Mouse (Mus musculus) embryonic facial prominence, embryonic 15.5 days (tissue): ENCODE results near the gene Tbr1. TPM values are rescaled to one million over a fixed set of nuclear protein-coding genes. Genes with fewer than 3 reads are reported as not detected.

Experiments used
- ATAC-seq: fragments of 200-750 bp; cut with Nextera tagmentation; 2 replicates; pipeline ENCODE4 v1.8.0; 2017; ENCODE audit warnings: low read depth, moderate TSS enrichment; ENCODE audit not compliant: insufficient number of reproducible peaks, low FRiP score, low TSS enrichment
- H3K27ac ChIP-seq: fragments of 300-500 bp; sonication (generic); replicated peaks from 2 replicates; pipeline ENCODE4 v1.5.1; 2015; ENCODE audit warnings: mild to moderate bottlenecking, inconsistent platforms
- H3K27me3 ChIP-seq: fragments of 300-500 bp; sonication (generic); 2 replicates; pipeline ENCODE4 v1.6.1; 2015; ENCODE audit warnings: inconsistent platforms
- H3K36me3 ChIP-seq: fragments of 300-500 bp; sonication (generic); 2 replicates; pipeline ENCODE4 v1.6.1; 2015; ENCODE audit warnings: mild to moderate bottlenecking, inconsistent platforms
- H3K4me1 ChIP-seq: fragments of 300-500 bp; sonication (generic); 2 replicates; pipeline ENCODE4 v1.6.1; 2015; ENCODE audit warnings: inconsistent platforms
- H3K4me2 ChIP-seq: fragments of 300-500 bp; sonication (generic); replicated peaks from 2 replicates; pipeline ENCODE4 v1.6.1; 2015; ENCODE audit warnings: mild to moderate bottlenecking, inconsistent platforms
- H3K4me3 ChIP-seq: fragments of 300-500 bp; sonication (generic); replicated peaks from 2 replicates; pipeline ENCODE4 v1.5.1; 2015; ENCODE audit warnings: mild to moderate bottlenecking, inconsistent platforms
- H3K9ac ChIP-seq: fragments of 300-500 bp; sonication (generic); 2 replicates; pipeline ENCODE4 v1.6.1; 2015; ENCODE audit warnings: inconsistent platforms
- H3K9me3 ChIP-seq: fragments of 300-500 bp; sonication (generic); replicated peaks from 2 replicates; pipeline ENCODE4 v1.6.1; 2016; ENCODE audit warnings: inconsistent platforms
- WGBS: fragments of 180-500 bp; shearing (Covaris S2); methylation state at CpG from one replicate; pipeline ENCODE4 v1.1.7; 2015; 5-methylcytosine and 5-hydroxymethylcytosine counted together
- polyA plus RNA-seq: library from polyadenylated mRNA; unstranded; fragments of >200 nt; fragmentation: Nextera tagmentation; extraction: Ambion mirVana; gene quantifications from 2 replicates; pipeline ENCODE4 v1.2.1, GENCODE M21; 2015

Tbr1 gene
- polyA plus RNA-seq: 0.17 and 0.52 TPM in 2 replicates

DNA sequence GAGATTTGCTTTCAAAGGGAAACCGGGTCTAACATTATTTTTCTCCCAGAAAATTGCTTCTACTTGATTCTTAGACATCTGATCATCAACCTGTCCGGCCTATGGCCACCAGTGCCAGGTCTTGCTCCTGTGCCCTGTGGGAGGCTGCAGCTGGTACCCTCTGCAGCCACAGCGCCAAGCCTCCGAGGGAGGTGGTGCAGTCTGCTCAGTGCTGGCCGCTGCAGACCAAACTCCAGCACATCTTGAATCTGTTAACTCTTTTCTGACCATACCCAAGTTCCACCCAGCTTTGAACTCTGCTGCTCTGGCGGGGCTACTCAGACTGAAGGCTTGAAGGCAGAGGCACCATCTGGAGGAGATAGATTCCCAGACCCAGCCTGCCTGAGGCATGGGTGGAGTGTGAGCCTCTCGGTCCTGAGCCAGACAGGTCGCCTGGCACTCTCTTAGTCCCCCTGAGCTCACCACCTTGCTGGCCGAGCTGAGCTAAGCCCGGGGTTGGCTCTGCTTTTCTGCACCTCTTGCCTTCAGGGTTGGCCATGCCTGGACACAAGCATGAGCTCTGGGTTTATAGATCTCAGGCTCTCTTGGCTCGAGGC is at the start of gene Tbr1:
Gene Tbr1 (plus strand): TSS at position 275 of the 596 bp plus-strand sequence.
- H3K4me2 ChIP-seq: peak within 1 kb of the TSS; percentile 10; the same call in 1 of the 2 replicates
- H3K36me3 ChIP-seq: no peaks in the 10 kb centered on the region
- 6% methylated on average over 11 of the region's 11 CpGs for WGBS
- no peaks in the 10 kb centered on the region for H3K9me3 ChIP-seq
- peaks cover 35% of the 10 kb centered on the region for H3K4me1 ChIP-seq
- H3K27me3 ChIP-seq: peaks cover 54% of the 10 kb centered on the region
- no peak within 1 kb of the TSS for H3K9ac ChIP-seq
- 0 out of 2 replicates have a peak, but pooled peaks have one; percentile 59 for ATAC-seq
- H3K4me3 ChIP-seq: no peak within 1 kb of the TSS
- no peak within 1 kb of the TSS for H3K27ac ChIP-seq

DNA sequence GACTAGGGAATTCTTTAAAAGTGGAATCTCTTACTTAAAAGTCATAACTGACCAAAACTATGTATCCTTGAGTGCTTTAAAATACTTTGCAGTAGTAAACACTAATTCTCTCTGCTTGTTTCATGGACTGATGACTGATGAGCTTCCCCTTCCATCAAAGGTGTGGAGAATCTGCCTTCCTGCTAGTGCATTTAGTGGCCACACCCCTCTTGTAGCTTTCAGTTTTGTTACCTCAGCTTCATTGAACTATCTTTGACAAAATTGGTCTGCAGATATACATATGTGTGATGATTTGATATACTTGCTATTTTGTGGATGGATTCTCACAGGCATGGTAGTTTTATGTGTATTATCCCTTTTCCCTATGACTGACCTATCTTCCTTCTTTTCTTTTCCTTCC is 47.7 kb upstream of the Tbr1 start:
- no peak overlapping the region for H3K4me3 ChIP-seq
- H3K9me3 ChIP-seq: no peaks in the 10 kb centered on the region
- H3K9ac ChIP-seq: no peak overlapping the region
- H3K27ac ChIP-seq: no peak overlapping the region
- H3K36me3 ChIP-seq: no peaks in the 10 kb centered on the region
- ATAC-seq: no peak
- H3K4me2 ChIP-seq: no peak overlapping the region
- H3K27me3 ChIP-seq: no peaks in the 10 kb centered on the region
- no peaks in the 10 kb centered on the region for H3K4me1 ChIP-seq

DNA sequence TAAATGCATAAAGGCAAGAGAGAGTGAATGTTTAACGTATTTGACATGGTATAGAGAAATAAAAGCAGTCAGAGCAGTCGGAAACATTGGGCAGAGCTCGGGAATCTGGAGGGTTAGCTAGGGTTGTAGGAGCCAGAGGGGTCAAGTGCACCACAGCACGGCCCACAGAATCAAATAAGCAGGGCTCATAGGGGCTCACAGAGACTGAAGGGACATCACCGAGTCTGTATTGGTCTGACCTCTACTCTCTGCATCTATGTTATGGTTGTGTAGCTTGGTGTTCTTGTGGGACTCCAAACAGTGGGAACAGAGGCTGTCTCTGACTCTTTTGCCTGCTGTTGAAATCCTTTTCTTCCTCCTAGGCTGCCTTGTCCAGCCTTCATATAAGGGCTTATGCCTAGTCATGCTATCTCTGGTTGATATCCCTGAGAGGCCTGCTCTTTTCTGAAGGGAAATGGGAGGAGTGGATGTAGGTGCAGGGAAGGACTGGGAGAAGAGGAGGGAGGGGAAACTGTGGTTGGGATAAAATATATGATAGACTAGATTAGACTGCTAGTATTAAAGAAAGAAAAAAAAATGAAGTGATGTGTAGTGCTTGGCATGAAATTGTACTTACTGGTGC is 43.4 kb upstream of the Tbr1 start:
- ATAC-seq: no peak
- H3K9ac ChIP-seq: no peak overlapping the region
- 85% methylated on average over 5 of the region's 5 CpGs for WGBS

DNA sequence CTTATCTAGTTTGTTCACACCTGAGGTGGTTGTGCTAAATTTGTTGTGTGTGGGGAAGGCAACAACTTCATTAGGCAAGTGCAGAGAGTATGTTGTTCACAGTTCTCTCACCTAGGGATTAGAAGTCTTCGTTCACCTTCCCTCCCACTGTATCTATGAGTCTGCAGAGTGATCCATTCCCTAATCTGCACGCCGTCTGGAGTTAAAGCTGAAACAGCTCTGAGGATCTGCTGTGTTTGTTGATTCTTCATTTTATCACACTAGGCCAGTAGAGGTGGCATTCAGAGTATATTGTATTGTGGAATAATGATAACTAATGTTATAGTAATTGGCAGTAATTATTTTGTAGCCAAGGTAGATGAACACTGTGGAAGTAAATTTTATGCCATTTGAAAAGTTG is 42.7 kb upstream of the Tbr1 start:
- ATAC-seq: no peak
- H3K27ac ChIP-seq: no peak overlapping the region
- H3K4me1 ChIP-seq: no peaks in the 10 kb centered on the region
- H3K9me3 ChIP-seq: no peaks in the 10 kb centered on the region
- H3K4me3 ChIP-seq: no peak overlapping the region
- H3K36me3 ChIP-seq: no peaks in the 10 kb centered on the region
- H3K9ac ChIP-seq: no peak overlapping the region
- WGBS: 85% methylated on average over 3 of the region's 3 CpGs
- no peak overlapping the region for H3K4me2 ChIP-seq
- H3K27me3 ChIP-seq: no peaks in the 10 kb centered on the region

More for the DNA sequence above, 43.4 kb upstream of the Tbr1 start:
- Histone ChIP-seq H3K27ac (no peak overlapping the region), H3K4me2 (no peak overlapping the region), H3K27me3 (no peaks in the 10 kb centered on the region), H3K36me3 (no peaks in the 10 kb centered on the region), H3K4me3 (no peak overlapping the region), H3K4me1 (no peaks in the 10 kb centered on the region), H3K9me3 (no peaks in the 10 kb centered on the region)

DNA sequence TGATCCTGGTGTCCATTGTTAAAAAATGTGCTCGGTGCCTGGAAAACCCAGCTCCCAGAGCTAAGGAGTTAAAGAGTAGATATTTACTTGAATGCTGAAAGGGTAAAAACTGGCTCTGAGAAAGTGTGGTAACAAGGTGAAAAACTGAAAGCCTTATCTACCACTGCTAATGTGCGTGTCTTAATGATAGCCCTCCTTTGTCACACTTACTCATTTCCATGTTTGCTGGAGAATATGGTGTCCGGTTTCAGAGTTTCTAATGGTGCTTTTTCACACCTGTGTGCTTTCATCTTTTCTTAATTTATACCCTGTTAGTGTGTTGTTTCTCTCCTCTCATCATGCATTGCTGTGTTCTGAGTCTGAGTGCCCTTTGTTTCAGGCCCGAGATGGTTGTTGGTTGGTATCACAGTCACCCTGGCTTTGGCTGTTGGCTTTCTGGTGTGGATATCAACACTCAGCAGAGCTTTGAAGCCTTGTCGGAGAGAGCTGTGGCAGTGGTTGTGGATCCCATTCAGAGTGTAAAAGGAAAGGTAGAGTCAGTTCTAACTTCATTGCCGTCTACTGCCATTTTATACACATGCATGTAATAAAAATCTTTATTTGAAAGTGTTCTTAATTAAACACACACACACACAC is 38.1 kb upstream of the Tbr1 start:
- Histone ChIP-seq H3K9me3 (no peaks in the 10 kb centered on the region), H3K27ac (no peak overlapping the region), H3K27me3 (no peaks in the 10 kb centered on the region), H3K9ac (no peak overlapping the region), H3K4me2 (no peak overlapping the region), H3K4me3 (no peak overlapping the region), H3K36me3 (no peaks in the 10 kb centered on the region), H3K4me1 (no peaks in the 10 kb centered on the region)
- WGBS: 81% methylated on average over 6 of the region's 6 CpGs
- no peak for ATAC-seq

DNA sequence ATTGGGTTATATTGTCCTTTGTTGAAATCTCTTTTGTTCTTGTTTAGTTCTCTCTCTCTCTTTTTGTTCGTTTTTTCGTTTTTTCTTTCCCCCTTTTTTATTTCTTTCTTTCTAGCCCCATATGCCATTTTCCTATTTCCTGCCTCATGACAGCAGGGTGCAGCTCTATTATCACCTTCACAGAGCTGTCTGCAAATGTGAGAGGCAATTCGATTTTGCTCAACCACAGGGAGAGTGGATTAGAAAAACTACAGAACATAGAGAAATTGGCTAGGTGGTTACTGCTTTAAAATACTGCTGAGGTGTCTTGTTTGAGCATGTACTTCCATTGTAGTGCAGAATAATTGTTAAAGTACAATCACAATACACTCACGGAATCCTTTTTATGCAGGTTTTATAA is 37.2 kb upstream of the Tbr1 start:
- Histone ChIP-seq H3K9me3 (no peaks in the 10 kb centered on the region), H3K4me3 (no peak overlapping the region), H3K4me1 (no peaks in the 10 kb centered on the region), H3K36me3 (no peaks in the 10 kb centered on the region), H3K9ac (no peak overlapping the region), H3K27me3 (no peaks in the 10 kb centered on the region), H3K4me2 (no peak overlapping the region), H3K27ac (no peak overlapping the region)
- no peak for ATAC-seq
- WGBS: 77% methylated on average over 4 of the region's 4 CpGs

DNA sequence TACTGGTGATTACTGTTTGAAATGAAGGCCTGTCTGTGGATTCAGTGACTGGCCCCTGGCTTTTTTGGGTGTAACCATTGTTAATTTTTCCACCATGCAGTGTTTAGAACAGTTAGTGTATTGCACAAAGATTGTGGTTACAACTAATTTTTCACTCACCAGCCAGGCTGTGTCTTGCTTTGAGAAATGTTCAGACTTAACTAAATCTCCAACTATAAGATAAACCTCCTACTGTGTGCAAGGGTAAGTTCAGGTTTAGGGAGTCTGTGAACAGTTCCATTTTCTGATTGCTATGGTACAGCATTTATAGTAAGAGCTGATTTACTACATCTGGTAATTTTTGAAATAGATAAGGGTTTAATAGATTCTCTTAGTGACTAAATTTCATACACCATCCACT is 21.9 kb upstream of the Tbr1 start:
- no peak for ATAC-seq
- no peaks in the 10 kb centered on the region for H3K27me3 ChIP-seq

GRCm38 (mm10) chr2:61794960-61795359 is 7.8 kb upstream of the Tbr1 start:
- H3K9ac ChIP-seq: no peak overlapping the region
- no peaks in the 10 kb centered on the region for H3K36me3 ChIP-seq
- ATAC-seq: no peak
- no peaks in the 10 kb centered on the region for H3K9me3 ChIP-seq
- H3K4me2 ChIP-seq: no peak overlapping the region
- WGBS: 83% methylated on average over 5 of the region's 5 CpGs
- H3K4me1 ChIP-seq: no peaks in the 10 kb centered on the region
- H3K4me3 ChIP-seq: no peak overlapping the region
- no peak overlapping the region for H3K27ac ChIP-seq
- no peaks in the 10 kb centered on the region for H3K27me3 ChIP-seq

More for the DNA sequence above, 21.9 kb upstream of the Tbr1 start:
- no peak overlapping the region for H3K4me3 ChIP-seq
- no peak overlapping the region for H3K9ac ChIP-seq
- H3K4me1 ChIP-seq: no peaks in the 10 kb centered on the region
- no peak overlapping the region for H3K4me2 ChIP-seq
- peaks cover 14% of the 10 kb centered on the region for H3K36me3 ChIP-seq
- no peaks in the 10 kb centered on the region for H3K9me3 ChIP-seq
- H3K27ac ChIP-seq: no peak overlapping the region

- no peaks in the 10 kb centered on the region for H3K9me3 ChIP-seq
- H3K36me3 ChIP-seq: no peaks in the 10 kb centered on the region
- peaks cover 7% of the 10 kb centered on the region for H3K4me1 ChIP-seq
- peaks cover 12% of the 10 kb centered on the region for H3K27me3 ChIP-seq
- no peak overlapping the region for H3K4me3 ChIP-seq
- 93% methylated on average over 1 of the region's 1 CpGs for WGBS
- no peak for ATAC-seq
- no peak overlapping the region for H3K4me2 ChIP-seq
- no peak overlapping the region for H3K9ac ChIP-seq
- no peak overlapping the region for H3K27ac ChIP-seq
Observed at GRCm38 (mm10) chr2:61798048-61798447, 4.7 kb upstream of the Tbr1 start.

DNA sequence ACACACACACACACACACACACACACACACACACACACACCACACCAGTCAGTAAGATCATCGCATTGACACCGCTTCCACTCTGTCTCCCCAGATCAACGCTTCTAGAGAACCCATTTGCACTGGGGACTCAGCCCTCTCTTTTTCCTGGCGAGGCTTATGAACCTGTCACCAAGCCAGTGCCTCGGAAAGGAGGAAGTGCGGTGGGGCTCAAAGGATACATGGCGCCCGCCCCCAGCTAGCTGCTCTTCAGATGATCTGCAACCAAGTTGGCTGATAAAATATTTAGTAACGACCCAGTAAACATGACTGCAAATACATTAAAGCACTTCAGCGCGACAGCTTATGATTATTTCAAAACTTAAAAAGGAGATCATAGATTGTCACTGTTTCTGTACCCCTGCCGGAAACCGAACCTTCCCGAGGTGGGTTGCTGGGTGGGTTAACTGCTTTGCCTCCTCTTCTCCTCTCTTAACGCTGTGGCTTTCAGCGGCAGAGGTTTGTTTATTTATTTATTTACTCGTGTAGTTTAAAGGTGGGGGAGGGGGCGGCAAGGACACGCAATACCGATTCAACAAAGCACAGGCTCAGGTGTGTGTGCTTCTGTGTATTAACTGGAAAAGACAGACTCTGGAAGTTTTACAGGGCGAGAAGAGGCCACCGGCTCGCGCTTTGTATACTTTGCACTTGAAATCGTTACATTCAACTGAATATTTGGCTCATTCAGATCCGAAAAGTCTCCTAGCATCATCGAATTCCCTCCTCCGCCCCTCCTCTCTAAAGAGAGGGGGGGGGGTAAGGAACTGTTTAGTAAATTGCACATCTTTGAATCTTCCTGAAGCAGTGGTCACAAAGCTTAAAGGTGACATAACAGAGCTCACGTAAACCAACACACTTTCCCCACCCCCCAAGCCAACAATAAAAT is 975 bp downstream of the Tbr1 start:
- Histone ChIP-seq H3K27me3 (peaks cover 60% of the 10 kb centered on the region), H3K36me3 (no peaks in the 10 kb centered on the region), H3K9me3 (no peaks in the 10 kb centered on the region), H3K27ac (no peak overlapping the region), H3K4me3 (no peak overlapping the region), H3K9ac (no peak overlapping the region), H3K4me1 (peaks cover 35% of the 10 kb centered on the region), H3K4me2 (peak overlapping the region; percentile 10; the same call in 1 of the 2 replicates)
- WGBS: 2% methylated on average over 29 of the region's 29 CpGs
- no peak for ATAC-seq

DNA sequence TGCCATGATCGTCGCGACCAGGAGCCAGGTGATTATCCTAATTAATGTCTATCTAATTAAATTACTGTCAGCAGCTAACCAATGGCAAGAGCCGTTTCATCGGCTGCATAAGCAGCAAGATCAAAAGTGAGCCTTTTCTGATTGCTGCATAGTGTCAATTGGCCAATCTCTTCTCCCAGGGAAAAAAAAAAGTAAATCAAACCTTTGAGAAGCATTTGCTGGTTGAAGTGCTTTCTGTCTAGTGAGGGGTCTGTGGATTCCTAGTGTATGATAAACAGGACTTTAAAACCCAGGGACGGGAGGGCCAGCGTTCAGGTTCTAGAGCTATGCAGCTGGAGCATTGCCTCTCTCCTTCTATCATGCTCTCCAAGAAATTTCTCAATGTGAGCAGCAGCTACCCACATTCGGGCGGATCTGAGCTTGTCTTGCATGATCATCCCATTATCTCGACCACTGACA is 1.7 kb downstream of the Tbr1 start:
- H3K9ac ChIP-seq: no peak overlapping the region
- no peak for ATAC-seq

More for the DNA sequence above, 1.7 kb downstream of the Tbr1 start:
- Histone ChIP-seq H3K36me3 (no peaks in the 10 kb centered on the region), H3K27me3 (peaks cover 67% of the 10 kb centered on the region), H3K27ac (no peak overlapping the region), H3K4me2 (no peak overlapping the region), H3K4me1 (peaks cover 35% of the 10 kb centered on the region), H3K9me3 (no peaks in the 10 kb centered on the region), H3K4me3 (peak overlapping the region; percentile 12; the same call in 1 of the 2 replicates)
- 2% methylated on average over 10 of the region's 10 CpGs for WGBS
